ENCODE assay signal across 22 mouse cellular contexts in the genomic region with DNA sequence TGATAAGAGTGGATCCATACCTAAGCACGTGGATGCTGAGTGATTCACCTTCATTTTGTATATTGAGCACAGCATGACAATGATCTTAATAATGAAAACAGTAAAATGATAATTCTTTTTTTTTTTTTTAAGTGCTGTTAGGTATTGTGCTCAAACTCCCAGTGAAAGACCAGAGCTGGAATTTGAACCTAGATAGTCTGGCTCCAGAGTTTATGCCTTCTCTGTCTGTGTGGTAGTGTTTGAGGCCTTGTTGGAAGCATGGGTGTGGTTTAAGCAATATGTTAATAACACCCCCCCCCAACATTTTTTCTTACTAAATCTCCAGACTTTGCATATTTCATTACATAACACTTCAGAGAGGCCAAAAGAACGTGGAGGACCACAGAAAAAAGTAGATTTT. TPM values are rescaled to one million over a fixed set of nuclear protein-coding genes. Genes with fewer than 3 reads are reported as not detected.
A peak's percentile ranks its signal among the peaks of the same experiment; 100 is the strongest.
DNase-seq lines count a peak whose midpoint lies in the region; ATAC-seq and TF ChIP-seq lines count a peak whose summit lies in the region.
"Had no signal": no experiment of that assay in that cellular context is flagged by ENCODE, and none has a peak within 500 bp of the region (broad histone marks: within the 10 kb centered on the region; RNA-seq: fewer than 3 reads in every experiment).

No protein-coding gene starts in this region.

- 80% methylated on average over 2 of the region's 2 CpGs for WGBS in kidney, adult 2 months
- WGBS in intestine, embryonic 15.5 days, result 58% methylated on average over 2 of the region's 2 CpGs
- WGBS in intestine, embryonic 16.5 days, result 42% methylated on average over 2 of the region's 2 CpGs
- 35% methylated on average over 2 of the region's 2 CpGs for WGBS in intestine, postnatal 0 days
- 56% methylated on average over 2 of the region's 2 CpGs for WGBS in heart, embryonic 11.5 days (ENCODE audit: insufficient replicate concordance)
- 80% methylated on average over 2 of the region's 2 CpGs for WGBS in forebrain, postnatal 0 days

- H3K9me3 ChIP-seq in intestine, embryonic 15.5 days, result no peaks in the 10 kb centered on the region
- H3K9me3 ChIP-seq in intestine, embryonic 16.5 days (ENCODE audit: control insufficient read depth, low read length), result no peaks in the 10 kb centered on the region
- no peaks in the 10 kb centered on the region for H3K9me3 ChIP-seq in intestine, postnatal 0 days (ENCODE audit: control insufficient read depth)
- no peaks in the 10 kb centered on the region for H3K9me3 ChIP-seq in heart, embryonic 11.5 days (replicated peaks; ENCODE audit: control insufficient read depth, low read length)
- H3K9me3 ChIP-seq in forebrain, postnatal 0 days (ENCODE audit: low read length), result no peaks in the 10 kb centered on the region
- H3K9me3 ChIP-seq: G1E had no signal

- H3K4me2 ChIP-seq in intestine, embryonic 15.5 days (replicated peaks), result no peak overlapping the region
- no peak overlapping the region for H3K4me2 ChIP-seq in intestine, embryonic 16.5 days (ENCODE audit: low read depth, low read length)
- no peak overlapping the region for H3K4me2 ChIP-seq in intestine, postnatal 0 days (replicated peaks; ENCODE audit: low read depth)
- H3K4me2 ChIP-seq in heart, embryonic 11.5 days, result no peak overlapping the region
- no peak overlapping the region for H3K4me2 ChIP-seq in forebrain, postnatal 0 days (ENCODE audit: low read depth)

- H3K27me3 ChIP-seq in kidney, adult 2 months (replicated peaks; ENCODE audit: control insufficient read depth, insufficient read depth, low read length), result no peaks in the 10 kb centered on the region
- no peaks in the 10 kb centered on the region for H3K27me3 ChIP-seq in intestine, embryonic 15.5 days (replicated peaks)
- H3K27me3 ChIP-seq in intestine, embryonic 16.5 days (replicated peaks; ENCODE audit: control insufficient read depth, insufficient read depth, low read length), result no peaks in the 10 kb centered on the region
- H3K27me3 ChIP-seq in intestine, postnatal 0 days (replicated peaks; ENCODE audit: control insufficient read depth, insufficient read depth, low read length), result no peaks in the 10 kb centered on the region
- H3K27me3 ChIP-seq in heart, embryonic 11.5 days (ENCODE audit: control insufficient read depth, insufficient read depth, low read length), result no peaks in the 10 kb centered on the region
- no peaks in the 10 kb centered on the region for H3K27me3 ChIP-seq in forebrain, postnatal 0 days (ENCODE audit: insufficient read depth, low read length)
- H3K27me3 ChIP-seq: CH12.LX, Patski had no signal

- H3K36me3 ChIP-seq in kidney, adult 2 months (ENCODE audit: control insufficient read depth, insufficient read depth, low read length), result no peaks in the 10 kb centered on the region
- no peaks in the 10 kb centered on the region for H3K36me3 ChIP-seq in intestine, embryonic 15.5 days
- no peaks in the 10 kb centered on the region for H3K36me3 ChIP-seq in intestine, embryonic 16.5 days (ENCODE audit: control insufficient read depth, insufficient read depth, low read length)
- H3K36me3 ChIP-seq in intestine, postnatal 0 days (ENCODE audit: control insufficient read depth, insufficient read depth), result no peaks in the 10 kb centered on the region
- H3K36me3 ChIP-seq in heart, embryonic 11.5 days (ENCODE audit: control insufficient read depth, insufficient read depth, low read length), result no peaks in the 10 kb centered on the region
- no peaks in the 10 kb centered on the region for H3K36me3 ChIP-seq in forebrain, postnatal 0 days (ENCODE audit: insufficient read depth)
- H3K36me3 ChIP-seq: G1E had no signal

- no peak overlapping the region for H3K9ac ChIP-seq in intestine, embryonic 15.5 days
- H3K9ac ChIP-seq in intestine, embryonic 16.5 days (ENCODE audit: low read depth, low read length), result no peak overlapping the region
- H3K9ac ChIP-seq in intestine, postnatal 0 days (ENCODE audit: low read depth, low read length), result no peak overlapping the region
- H3K9ac ChIP-seq in heart, embryonic 11.5 days (ENCODE audit: low read depth, low read length), result no peak overlapping the region
- H3K9ac ChIP-seq in forebrain, postnatal 0 days, result no peak overlapping the region

- TF ChIP-seq POLR2A in kidney, adult 2 months (IDR thresholded peaks at IDR 0.05; ENCODE audit: low read depth, low read length), result no peak

- TF ChIP-seq CTCF in kidney, adult 2 months (conservative IDR thresholded peaks at IDR 0.05; ENCODE audit: insufficient read depth, insufficient read length, low read depth, low read length), result no peak
- no peak for TF ChIP-seq CTCF in intestine, postnatal 0 days (IDR thresholded peaks at IDR 0.05; ENCODE audit: low read depth)
- no peak for TF ChIP-seq CTCF in forebrain, postnatal 0 days (IDR thresholded peaks at IDR 0.05; ENCODE audit: low read depth)

- DNase-seq in kidney, adult 2 months, result peak; percentile 5
- no peak for DNase-seq in kidney, adult 8-10 months
- no peak for DNase-seq in forebrain, postnatal 0 days
- DNase-seq in right cerebral cortex, postnatal 14 days, result no peak
- DNase-seq: adrenal gland, adult 2 months; adrenal gland, adult 8-10 months; adrenal gland, postnatal 10 days; adrenal gland, postnatal 14 days; adrenal gland, postnatal 25 days; adrenal gland, postnatal 36 days; B cell, adult 2 months; cerebellum, adult 11 months; cerebellum, adult 11-12 months had no signal

- ATAC-seq in intestine, embryonic 15.5 days, result peak; percentile 46
- ATAC-seq in intestine, embryonic 16.5 days, result peak; percentile 55
- peak; percentile 58 for ATAC-seq in intestine, postnatal 0 days
- no peak for ATAC-seq in heart, embryonic 11.5 days (replicated peaks; ENCODE audit: insufficient number of reproducible peaks, low FRiP score, low TSS enrichment)
- no peak for ATAC-seq in forebrain, postnatal 0 days
- ATAC-seq: activated CD4-positive, CD25-positive, alpha-beta regulatory T cell, adult 4 months; CD4-positive, CD25-positive, alpha-beta regulatory T cell, adult 4 months; Patski had no signal

- H3K27ac ChIP-seq in kidney, adult 2 months (ENCODE audit: insufficient read depth, low read depth, low read length), result no peak overlapping the region
- H3K27ac ChIP-seq in intestine, embryonic 15.5 days, result no peak overlapping the region
- H3K27ac ChIP-seq in intestine, embryonic 16.5 days (ENCODE audit: low read length), result peak overlapping the region; percentile 18; the same call in 1 of the 2 replicates
- H3K27ac ChIP-seq in intestine, postnatal 0 days (ENCODE audit: low read depth, low read length), result peak overlapping the region; percentile 22; the same call in 1 of the 2 replicates
- H3K27ac ChIP-seq in heart, embryonic 11.5 days (ENCODE audit: low read depth, low read length), result no peak overlapping the region
- no peak overlapping the region for H3K27ac ChIP-seq in forebrain, postnatal 0 days (ENCODE audit: low read depth, low read length)

- H3K4me3 ChIP-seq in kidney, adult 2 months (ENCODE audit: insufficient read depth, low read depth, low read length), result no peak overlapping the region
- H3K4me3 ChIP-seq in intestine, embryonic 15.5 days (replicated peaks), result no peak overlapping the region
- no peak overlapping the region for H3K4me3 ChIP-seq in intestine, embryonic 16.5 days (ENCODE audit: low read length)
- H3K4me3 ChIP-seq in intestine, postnatal 0 days (ENCODE audit: low read depth, low read length), result no peak overlapping the region
- no peak overlapping the region for H3K4me3 ChIP-seq in heart, embryonic 11.5 days (ENCODE audit: low read depth, low read length)
- H3K4me3 ChIP-seq in forebrain, postnatal 0 days (ENCODE audit: low read depth, low read length), result no peak overlapping the region

- peaks cover 3% of the 10 kb centered on the region; the same call in 1 of the 2 replicates for H3K4me1 ChIP-seq in kidney, adult 2 months (ENCODE audit: control insufficient read depth, insufficient read depth, low read length)
- no peaks in the 10 kb centered on the region; the same call in 1 of the 2 replicates for H3K4me1 ChIP-seq in intestine, embryonic 15.5 days (replicated peaks)
- no peaks in the 10 kb centered on the region for H3K4me1 ChIP-seq in intestine, embryonic 16.5 days (ENCODE audit: control insufficient read depth, insufficient read depth, low read length)
- H3K4me1 ChIP-seq in intestine, postnatal 0 days (replicated peaks; ENCODE audit: control insufficient read depth, insufficient read depth, low read length), result no peaks in the 10 kb centered on the region
- no peaks in the 10 kb centered on the region for H3K4me1 ChIP-seq in heart, embryonic 11.5 days (ENCODE audit: control insufficient read depth, insufficient read depth, low read length)
- 0 out of 2 replicates have a peak, but pooled peaks cover 2% of the 10 kb centered on the region for H3K4me1 ChIP-seq in forebrain, postnatal 0 days (ENCODE audit: insufficient read depth)

RNA-seq across cellular contexts. Expression of a gene that starts 44.6 kb away (rescaled TPM):
- 18.3 and 20.0 TPM in 2 replicates for polyA plus RNA-seq in kidney, adult 2 months (2012; rRNA removed)
- polyA plus RNA-seq in intestine, embryonic 15.5 days (2015; fragmentation: Nextera tagmentation; extraction: Ambion mirVana), result 18.5 and 24.4 TPM in 2 replicates
- polyA plus RNA-seq in intestine, embryonic 16.5 days (2015; fragmentation: Nextera tagmentation; extraction: Ambion mirVana), result 23.5 and 25.3 TPM in 2 replicates
- polyA plus RNA-seq in intestine, postnatal 0 days (2015; fragmentation: Nextera tagmentation; extraction: Ambion mirVana), result 17.8 and 22.0 TPM in 2 replicates
- 23.7 and 27.8 TPM in 2 replicates for polyA plus RNA-seq in heart, embryonic 11.5 days (2014; fragmentation: Nextera tagmentation; extraction: Ambion mirVana)
- 78.0 and 78.8 TPM in 2 replicates for total RNA-seq in forebrain, postnatal 0 days (2014; rRNA removed)
- 10.5 and 13.2 TPM in 2 replicates for polyA plus RNA-seq in forebrain, postnatal 0 days (2015; fragmentation: Nextera tagmentation; extraction: Ambion mirVana)
- total RNA-seq: CH12.LX had no signal

Comparison
In these comparisons a context has a peak if more than half of its experiments do, and no peak if none do; other contexts are left out.
1. H3K27ac ChIP-seq: peak in intestine, embryonic 16.5 days (single experiment) and intestine, postnatal 0 days (single experiment); none in kidney, adult 2 months (single experiment), intestine, embryonic 15.5 days (single experiment), heart, embryonic 11.5 days (single experiment) and forebrain, postnatal 0 days (single experiment).
2. ATAC-seq: peak in intestine, embryonic 15.5 days (single experiment), intestine, embryonic 16.5 days (single experiment) and intestine, postnatal 0 days (single experiment); none in heart, embryonic 11.5 days (single experiment) and forebrain, postnatal 0 days (single experiment).